Mouse (Mus musculus): ENCODE measurements around the gene Rasgrp2. TPM values are rescaled to one million over a fixed set of nuclear protein-coding genes. Genes with fewer than 3 reads are reported as not detected.

Rasgrp2 gene
- polyA plus RNA-seq, 1 experiment: 38.9 TPM

DNA sequence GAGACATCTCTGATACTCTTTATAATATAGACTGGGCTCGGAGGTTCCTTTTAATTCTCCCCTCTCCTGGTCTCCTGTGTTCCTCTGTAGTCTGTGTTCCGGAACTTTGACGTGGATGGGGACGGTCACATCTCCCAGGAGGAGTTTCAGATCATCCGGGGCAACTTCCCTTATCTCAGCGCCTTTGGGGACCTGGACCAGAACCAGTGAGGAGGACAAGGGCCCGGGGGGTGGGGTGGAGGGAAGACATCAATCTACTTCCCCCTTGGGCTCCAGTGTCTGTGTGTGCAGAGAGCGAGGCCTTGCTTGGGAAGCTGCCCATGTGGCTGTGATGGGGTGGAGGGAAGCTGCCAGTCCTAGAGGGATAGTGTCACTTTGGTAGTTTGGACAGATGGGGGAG lies 9.6 kb downstream of the Rasgrp2 start:
- H3K4me3 ChIP-seq (ENCODE audit: insufficient read depth, low read depth, low read length): no peak overlapping the region
- H3K4me1 ChIP-seq (ENCODE audit: control insufficient read depth, insufficient read depth, insufficient read length, low read length): no peaks in the 10 kb centered on the region; the same call in 1 of the 2 replicates

DNA sequence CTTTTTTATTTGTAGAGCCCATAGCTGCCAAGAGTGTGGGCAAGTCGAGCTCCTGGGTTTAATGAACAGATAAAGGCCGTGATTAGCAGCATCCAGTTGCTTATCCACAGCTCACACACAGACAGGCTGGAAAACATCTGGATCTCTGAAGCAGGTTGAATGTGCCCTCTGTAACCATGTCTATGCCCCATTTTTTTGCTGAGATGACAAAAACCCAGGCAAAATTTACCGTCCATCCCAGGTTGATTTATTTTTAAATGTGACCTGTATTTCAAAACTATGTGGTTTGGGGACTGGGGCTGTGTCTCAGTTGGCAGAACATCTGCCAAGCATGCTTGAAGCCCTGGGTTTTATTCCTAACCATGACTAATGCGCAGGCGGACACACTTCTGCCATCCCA lies 10.0 kb downstream of the Rasgrp2 start:
- Histone ChIP-seq H3K27ac (replicated peaks; ENCODE audit: low read depth, low read length) (no peak overlapping the region), H3K4me1 (ENCODE audit: control insufficient read depth, insufficient read depth, insufficient read length, low read length) (no peaks in the 10 kb centered on the region; the same call in 1 of the 2 replicates), H3K4me3 (ENCODE audit: insufficient read depth, low read depth, low read length) (no peak overlapping the region)

More for the DNA sequence above, 9.6 kb downstream of the Rasgrp2 start:
- no peak overlapping the region; the same call in 1 of the 2 replicates for H3K27ac ChIP-seq (replicated peaks; ENCODE audit: low read depth, low read length)

DNA sequence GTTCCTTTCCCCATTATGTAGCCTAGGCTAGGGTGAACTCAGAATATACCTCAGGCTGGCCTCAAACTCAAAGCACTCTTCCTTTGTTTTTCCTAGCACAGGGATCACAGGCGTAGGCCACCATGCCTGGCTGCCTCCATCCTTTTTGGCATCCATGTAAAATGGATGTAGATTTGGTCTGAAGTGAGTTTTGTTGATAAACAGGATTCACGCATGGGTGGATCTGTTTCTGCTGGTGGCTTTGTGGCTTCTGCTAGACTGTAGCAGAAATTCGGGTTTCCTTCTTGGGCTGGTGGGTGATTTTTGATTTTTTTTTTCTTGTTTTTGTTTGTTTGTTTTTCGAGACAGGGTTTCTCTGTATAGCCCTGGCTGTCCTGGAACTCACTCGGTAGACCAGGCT lies 10.8 kb downstream of the Rasgrp2 start:
- Histone ChIP-seq H3K27ac (replicated peaks; ENCODE audit: low read depth, low read length) (no peak overlapping the region), H3K4me3 (ENCODE audit: insufficient read depth, low read depth, low read length) (no peak overlapping the region), H3K4me1 (ENCODE audit: control insufficient read depth, insufficient read depth, insufficient read length, low read length) (no peaks in the 10 kb centered on the region; the same call in 1 of the 2 replicates)

DNA sequence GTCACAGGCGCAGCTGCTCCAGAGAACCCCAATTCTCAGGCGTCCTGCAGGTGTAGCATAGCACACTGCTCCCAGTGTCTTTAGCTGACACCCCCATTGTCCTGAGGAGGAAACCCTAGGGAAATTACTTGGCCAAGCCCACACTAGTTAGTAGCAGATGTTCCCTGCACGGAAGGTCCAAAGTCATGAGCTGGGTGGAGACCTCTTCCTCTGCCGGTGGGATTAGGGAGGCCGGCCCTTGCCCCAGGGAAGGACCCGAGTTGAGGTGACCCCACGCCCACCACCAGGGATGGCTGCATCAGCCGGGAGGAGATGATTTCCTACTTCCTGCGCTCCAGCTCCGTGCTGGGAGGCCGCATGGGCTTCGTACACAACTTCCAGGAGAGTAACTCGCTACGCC lies 13.7 kb downstream of the Rasgrp2 start:
- peak overlapping the region; percentile 21; the same call in 1 of the 2 replicates for H3K4me3 ChIP-seq (ENCODE audit: insufficient read depth, low read depth, low read length)
- no peak overlapping the region for H3K27ac ChIP-seq (replicated peaks; ENCODE audit: low read depth, low read length)
- H3K4me1 ChIP-seq (ENCODE audit: control insufficient read depth, insufficient read depth, insufficient read length, low read length): no peaks in the 10 kb centered on the region; the same call in 1 of the 2 replicates

DNA sequence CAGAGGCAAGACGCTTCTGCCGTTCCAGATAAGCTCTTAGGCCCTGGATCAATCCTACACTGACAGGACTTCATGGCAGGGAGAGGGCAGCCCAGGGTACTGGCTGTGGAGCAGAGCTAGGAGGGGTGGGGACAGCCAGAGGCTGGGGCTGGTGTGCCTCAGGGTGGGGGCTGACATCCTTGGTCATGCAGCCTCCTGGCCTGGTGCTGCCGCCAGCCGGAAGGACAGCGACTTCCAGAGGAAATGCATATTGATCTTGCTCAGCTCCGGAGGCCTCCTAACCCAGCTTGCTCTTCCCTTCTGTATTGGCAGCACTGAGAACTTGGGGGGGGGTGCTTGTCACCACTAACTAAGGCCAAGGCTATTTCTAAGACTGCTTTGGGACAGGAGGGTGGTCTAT lies 16.3 kb downstream of the Rasgrp2 start:
- Histone ChIP-seq H3K4me3 (ENCODE audit: insufficient read depth, low read depth, low read length) (no peak overlapping the region), H3K4me1 (ENCODE audit: control insufficient read depth, insufficient read depth, insufficient read length, low read length) (no peaks in the 10 kb centered on the region), H3K27ac (replicated peaks; ENCODE audit: low read depth, low read length) (no peak overlapping the region)

DNA sequence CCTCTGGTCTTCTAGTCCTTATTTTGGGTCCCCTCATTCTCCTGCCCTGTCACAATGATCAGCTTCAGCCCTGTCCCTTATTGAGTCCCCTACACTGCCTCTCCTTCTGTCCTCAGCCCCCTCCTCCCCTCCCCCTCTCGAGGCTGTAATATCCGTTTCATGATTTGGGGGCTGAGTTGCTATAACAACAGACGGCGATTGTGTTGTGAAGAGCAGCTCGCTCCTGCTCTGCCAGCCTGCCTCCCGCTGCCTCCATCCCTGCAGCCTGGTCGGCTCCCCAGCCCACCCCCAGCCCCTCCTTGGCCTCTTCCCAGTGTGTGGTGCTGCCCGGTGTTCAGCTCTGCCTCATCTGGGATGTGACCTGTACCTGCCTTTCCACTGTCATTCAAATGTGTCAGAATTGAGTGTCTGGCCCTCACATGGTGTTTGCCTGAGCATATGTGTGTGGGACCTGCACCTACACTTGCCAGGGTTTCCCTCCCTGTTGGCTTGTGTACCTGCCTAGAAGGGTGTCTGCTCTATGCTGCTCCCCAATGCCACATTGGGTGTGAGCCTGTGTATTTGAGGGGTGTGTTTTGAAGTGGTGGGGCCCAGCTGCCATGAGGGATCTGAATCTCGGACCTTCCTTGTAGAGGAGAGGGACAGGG lies 17.1 kb downstream of the Rasgrp2 start:
- H3K4me1 ChIP-seq (ENCODE audit: control insufficient read depth, insufficient read depth, insufficient read length, low read length): no peaks in the 10 kb centered on the region
- H3K27ac ChIP-seq (replicated peaks; ENCODE audit: low read depth, low read length): no peak overlapping the region
- H3K4me3 ChIP-seq (ENCODE audit: insufficient read depth, low read depth, low read length): no peak overlapping the region

DNA sequence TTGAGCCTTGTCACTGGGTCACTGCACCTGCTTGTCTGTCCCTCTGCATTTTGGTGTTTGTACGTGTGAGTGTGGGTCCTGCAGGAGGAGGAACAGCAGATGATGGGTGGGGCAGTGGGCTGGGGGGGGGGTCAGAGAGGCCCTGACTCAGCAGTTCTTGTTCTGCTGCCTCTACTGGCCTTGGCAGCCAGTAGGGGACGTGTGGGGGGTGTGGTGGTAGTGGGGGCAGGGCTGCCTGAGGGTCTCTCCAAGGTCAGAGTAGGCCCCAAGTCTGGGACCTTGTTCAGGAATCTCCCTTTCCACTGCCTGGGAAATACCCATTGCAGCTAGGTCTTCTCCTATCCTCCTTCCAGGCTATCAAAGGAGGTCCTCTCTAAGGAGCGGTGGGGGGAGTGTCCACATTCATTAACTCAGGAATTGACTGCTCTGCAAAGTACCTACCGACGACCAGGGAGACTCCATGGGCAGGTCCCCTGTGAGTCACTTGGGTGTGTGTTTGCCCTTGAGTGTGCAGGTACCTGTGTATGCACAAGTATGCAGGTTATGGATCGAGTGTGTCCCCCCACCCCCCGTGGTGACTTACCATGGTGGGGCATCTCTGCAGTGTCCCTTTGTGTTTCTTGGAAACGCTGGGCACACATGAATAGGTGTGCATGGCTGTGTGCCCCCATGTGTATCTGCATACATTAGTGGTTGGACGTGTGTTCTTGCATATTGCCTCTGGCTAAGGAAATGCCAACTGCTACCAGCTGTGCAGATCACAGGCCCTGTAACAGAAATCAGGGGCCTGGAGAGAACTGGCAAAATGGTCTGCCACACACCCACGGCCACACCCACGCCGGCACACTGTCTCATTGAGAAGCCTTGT lies 18.0 kb downstream of the Rasgrp2 start:
- H3K27ac ChIP-seq (replicated peaks; ENCODE audit: low read depth, low read length): no peak overlapping the region

DNA sequence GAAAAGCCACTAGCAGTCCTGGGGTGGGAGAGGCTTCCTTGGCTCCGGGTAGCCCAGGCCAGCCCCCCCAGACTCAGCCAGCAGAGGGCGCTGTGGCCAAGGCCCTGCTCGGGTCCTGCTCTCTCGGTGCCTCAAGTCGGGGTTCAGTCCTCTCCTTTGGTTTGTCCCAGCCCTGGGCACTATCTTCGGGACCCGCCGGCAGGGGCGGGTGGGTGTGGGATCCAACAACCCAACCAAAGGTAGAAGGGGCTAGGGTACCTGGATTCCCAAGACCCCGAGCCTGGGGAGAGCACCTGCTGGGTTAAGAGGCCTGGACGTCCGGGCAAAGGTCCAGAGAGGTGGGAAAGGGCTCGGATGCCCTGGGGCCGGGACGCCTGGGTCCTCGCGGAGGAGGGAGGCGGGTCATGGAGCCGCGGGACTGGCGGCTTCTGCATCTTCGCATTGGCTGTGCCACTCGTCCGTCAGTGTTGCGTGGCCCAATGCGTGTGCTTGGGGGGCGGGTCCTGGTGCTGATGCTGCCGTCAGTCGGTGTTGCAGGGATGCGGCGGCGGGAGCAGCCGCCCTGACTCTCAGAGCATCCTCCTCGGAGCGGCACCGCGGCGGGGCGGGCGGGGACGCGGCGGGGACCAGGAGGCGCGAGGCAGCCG lies 19.2 kb downstream of the Rasgrp2 start, which contains the start of gene Nrxn2:
Gene Nrxn2, plus strand, starts transcription at position 499 of the 647 bp plus-strand sequence.
- Histone ChIP-seq H3K27ac (replicated peaks; ENCODE audit: low read depth, low read length) (no peak within 1 kb of the TSS), H3K4me1 (ENCODE audit: control insufficient read depth, insufficient read depth, insufficient read length, low read length) (no peaks in the 10 kb centered on the region), H3K4me3 (ENCODE audit: insufficient read depth, low read depth, low read length) (peak within 1 kb of the TSS; percentile 66)

More for the DNA sequence above, 18.0 kb downstream of the Rasgrp2 start:
- no peak overlapping the region for H3K4me3 ChIP-seq (ENCODE audit: insufficient read depth, low read depth, low read length)
- no peaks in the 10 kb centered on the region for H3K4me1 ChIP-seq (ENCODE audit: control insufficient read depth, insufficient read depth, insufficient read length, low read length)

DNA sequence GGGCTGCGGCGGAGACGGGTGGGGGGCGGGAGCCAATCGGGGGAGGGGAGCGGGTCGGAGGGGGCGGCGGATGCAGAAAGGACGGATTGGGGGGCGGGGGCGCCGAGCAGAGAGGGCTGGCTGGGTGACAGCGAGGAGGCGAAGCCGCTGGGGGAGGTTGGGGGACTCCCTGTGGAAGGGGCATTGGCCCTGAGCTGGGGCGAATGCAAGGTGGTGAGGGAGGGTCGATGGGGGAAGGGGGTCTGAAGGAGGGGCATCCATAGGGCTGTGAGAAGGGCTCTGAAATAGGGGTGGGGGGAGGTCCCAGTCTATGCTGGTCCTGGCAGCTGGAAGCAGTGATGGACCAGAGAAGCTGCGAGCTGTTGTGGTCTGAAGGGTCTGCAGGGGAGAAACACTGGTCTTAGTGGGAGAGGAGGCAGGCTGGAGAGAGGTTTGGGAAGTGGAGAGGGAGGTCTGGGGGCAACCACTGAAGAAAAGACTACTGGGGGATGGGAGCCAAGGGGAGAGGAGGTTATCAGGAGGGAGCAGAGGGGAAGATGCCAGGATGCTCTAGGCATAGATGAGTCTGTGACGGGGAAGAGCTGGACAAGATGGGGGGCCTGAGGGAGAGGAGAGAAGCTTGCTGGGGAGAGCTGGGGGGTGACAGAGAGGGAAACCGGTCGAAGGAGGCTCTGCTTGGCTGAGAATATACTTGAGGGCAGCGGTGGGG lies 20.0 kb downstream of the Rasgrp2 start:
- no peaks in the 10 kb centered on the region for H3K4me1 ChIP-seq (ENCODE audit: control insufficient read depth, insufficient read depth, insufficient read length, low read length)
- H3K27ac ChIP-seq (replicated peaks; ENCODE audit: low read depth, low read length): no peak overlapping the region
- no peak overlapping the region for H3K4me3 ChIP-seq (ENCODE audit: insufficient read depth, low read depth, low read length)

DNA sequence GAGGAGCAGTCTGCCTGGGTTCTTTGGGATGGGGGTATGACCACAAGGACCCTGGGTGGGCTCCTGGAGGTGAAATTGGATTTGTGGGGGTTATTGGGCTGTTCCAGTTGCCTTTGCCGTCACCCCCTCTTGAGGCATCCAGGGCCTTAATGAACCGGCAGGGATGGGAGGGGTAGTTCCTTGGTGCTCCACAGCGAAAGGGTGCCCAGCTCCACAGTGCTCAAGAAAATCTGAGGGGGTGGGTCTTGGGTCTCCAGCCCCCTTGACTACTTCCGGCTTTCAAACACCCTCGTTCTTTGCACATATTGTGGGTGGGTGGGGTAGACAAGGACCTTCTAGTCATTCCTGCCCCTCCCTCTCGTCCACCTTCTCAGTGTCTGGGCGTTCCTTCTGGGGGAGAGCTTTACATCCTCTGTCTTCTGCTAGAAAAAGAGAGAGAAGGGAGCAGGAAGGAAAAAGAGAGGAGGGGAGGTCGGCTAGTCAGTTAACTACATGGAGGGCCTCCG lies 20.7 kb downstream of the Rasgrp2 start:
- no peaks in the 10 kb centered on the region for H3K4me1 ChIP-seq (ENCODE audit: control insufficient read depth, insufficient read depth, insufficient read length, low read length)
- no peak overlapping the region for H3K27ac ChIP-seq (replicated peaks; ENCODE audit: low read depth, low read length)
- no peak overlapping the region for H3K4me3 ChIP-seq (ENCODE audit: insufficient read depth, low read depth, low read length)

DNA sequence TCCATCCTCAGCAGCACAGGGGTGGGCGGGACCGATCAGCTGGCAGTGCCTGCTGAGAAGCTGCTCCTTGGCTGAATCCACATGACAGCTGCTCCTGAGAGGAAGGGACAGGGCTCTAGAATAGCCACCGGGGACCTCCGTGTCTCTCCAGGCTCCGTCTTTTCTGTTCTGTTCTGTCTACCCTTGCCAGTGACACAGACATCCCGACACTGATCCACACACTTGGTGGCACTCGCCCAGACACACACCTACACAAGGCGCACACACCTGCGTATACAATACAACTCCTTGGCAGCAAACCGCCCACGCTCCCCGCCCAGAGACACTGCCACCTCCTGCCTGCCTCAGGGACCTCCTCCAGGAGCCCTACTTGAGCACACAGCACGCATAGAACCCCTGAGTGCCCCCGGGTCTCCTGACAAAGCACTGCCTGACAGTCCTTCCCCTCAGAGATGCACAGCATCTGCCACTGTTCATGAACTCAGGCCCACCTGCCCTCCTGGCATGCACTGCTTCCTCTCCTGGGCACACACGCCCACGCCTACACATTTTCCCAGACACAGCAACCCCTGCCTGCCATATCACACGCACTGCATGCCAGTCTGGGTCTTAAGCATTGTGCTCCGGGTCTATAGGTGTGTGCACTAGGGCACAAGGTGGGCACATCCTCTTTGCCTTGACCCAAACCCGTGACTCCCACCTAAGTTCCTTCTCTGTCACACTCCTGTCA lies 21.5 kb downstream of the Rasgrp2 start:
- H3K27ac ChIP-seq (replicated peaks; ENCODE audit: low read depth, low read length): no peak overlapping the region
- no peaks in the 10 kb centered on the region for H3K4me1 ChIP-seq (ENCODE audit: control insufficient read depth, insufficient read depth, insufficient read length, low read length)
- H3K4me3 ChIP-seq (ENCODE audit: insufficient read depth, low read depth, low read length): no peak overlapping the region

DNA sequence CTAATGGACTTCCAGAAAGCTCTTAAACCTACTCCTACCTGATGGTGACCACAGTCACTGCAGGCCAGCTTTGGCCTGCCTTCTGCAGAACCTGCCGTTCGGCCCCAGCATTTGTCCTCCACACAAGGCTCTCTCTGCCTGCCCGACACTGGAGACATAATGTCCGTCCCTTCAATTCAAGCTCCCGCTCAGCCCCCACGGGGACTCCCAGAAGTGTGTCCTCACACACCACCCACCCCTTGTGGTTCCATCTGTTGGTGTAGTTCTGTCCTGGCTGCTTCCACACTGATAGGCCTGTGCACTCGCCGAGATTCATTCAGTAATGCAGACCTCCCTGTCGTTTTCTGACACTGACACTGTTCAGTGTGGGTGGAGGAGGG lies 22.1 kb downstream of the Rasgrp2 start:
- Histone ChIP-seq H3K27ac (replicated peaks; ENCODE audit: low read depth, low read length) (no peak overlapping the region), H3K4me3 (ENCODE audit: insufficient read depth, low read depth, low read length) (no peak overlapping the region), H3K4me1 (ENCODE audit: control insufficient read depth, insufficient read depth, insufficient read length, low read length) (no peaks in the 10 kb centered on the region)

DNA sequence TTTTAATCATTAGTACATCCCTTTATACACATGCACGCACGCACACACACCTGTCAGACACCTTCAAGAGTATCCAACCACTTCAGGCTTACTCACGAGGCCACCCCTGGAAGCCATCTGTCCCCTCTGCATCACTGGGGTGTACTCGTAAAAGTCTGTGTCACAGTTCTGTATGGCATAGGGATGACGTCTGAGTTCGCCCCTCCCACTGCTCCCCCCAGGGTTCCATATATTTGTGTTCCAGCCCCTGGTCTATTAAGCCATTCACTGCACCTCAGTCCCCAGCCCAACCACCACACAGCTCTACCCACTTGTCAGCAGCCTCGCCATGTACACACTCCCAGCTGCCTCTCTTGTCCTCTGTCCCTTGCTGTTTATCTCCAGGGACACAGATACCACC lies 22.9 kb downstream of the Rasgrp2 start:
- Histone ChIP-seq H3K4me1 (ENCODE audit: control insufficient read depth, insufficient read depth, insufficient read length, low read length) (no peaks in the 10 kb centered on the region), H3K4me3 (ENCODE audit: insufficient read depth, low read depth, low read length) (no peak overlapping the region), H3K27ac (replicated peaks; ENCODE audit: low read depth, low read length) (no peak overlapping the region)

DNA sequence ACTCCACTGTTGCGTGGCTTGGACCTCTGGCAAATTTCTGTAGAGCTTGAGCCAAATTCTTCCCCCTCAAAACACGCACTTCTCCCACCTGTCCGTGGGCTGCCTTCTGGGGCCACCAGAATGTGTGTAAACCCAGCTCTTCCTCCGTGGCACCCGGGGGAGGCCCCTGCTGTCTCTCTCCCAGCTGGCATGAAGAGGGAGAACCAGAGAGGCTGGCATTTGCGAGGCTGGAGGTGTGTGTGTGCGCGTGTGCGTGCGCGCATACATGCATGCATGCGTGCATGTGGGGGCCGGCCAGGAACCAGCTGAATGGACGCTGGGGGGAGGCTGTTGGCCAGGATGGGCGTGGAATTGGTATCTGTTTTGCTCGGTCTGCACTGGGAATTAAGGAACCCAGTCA lies 24.1 kb downstream of the Rasgrp2 start:
- no peak overlapping the region for H3K4me3 ChIP-seq (ENCODE audit: insufficient read depth, low read depth, low read length)
- 0 out of 2 replicates have a peak, but pooled peaks cover 2% of the 10 kb centered on the region for H3K4me1 ChIP-seq (ENCODE audit: control insufficient read depth, insufficient read depth, insufficient read length, low read length)
- no peak overlapping the region for H3K27ac ChIP-seq (replicated peaks; ENCODE audit: low read depth, low read length)
